Mouse (Mus musculus): ENCODE results near the gene Rnaseh2c.

DNA sequence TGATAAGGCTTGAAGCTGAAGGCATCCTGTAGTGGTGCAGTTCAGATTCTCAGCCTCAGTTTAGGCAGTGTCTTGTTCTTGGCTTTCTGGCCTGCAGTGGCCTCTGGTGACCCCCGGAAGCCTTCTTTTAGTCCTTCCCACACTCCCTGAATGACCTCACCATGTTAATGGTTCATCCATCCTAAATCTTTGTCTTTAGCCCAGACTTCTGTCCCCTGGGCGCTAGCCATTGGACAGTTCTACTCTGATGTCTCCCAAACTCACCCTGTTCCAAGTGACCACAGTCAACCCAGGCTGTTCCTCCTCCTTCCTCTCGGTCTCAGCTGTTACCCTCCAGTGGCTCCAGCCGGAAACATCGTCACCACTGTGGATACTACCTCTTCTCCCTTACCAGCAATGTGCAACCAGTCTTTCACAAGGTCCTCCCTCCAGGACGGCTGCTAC, 47.6 kb downstream of the Rnaseh2c start:
- TF ChIP-seq CTCF (IDR thresholded peaks at IDR 0.05), result no peak
- TF ChIP-seq EP300 (IDR thresholded peaks at IDR 0.05), result no peak
